Mouse (Mus musculus) hindbrain, embryonic 16.5 days (tissue): ENCODE measurements around the gene Pth. TPM values are rescaled to one million over a fixed set of nuclear protein-coding genes. Genes with fewer than 3 reads are reported as not detected.

ENCODE experiments used
- ATAC-seq: fragments of 200-750 bp; cut with Nextera tagmentation; 2 replicates; pipeline ENCODE4 v1.8.0; 2017; ENCODE audit warnings: moderate TSS enrichment, moderate library complexity
- H3K27ac ChIP-seq: fragments of 300-500 bp; sonication (generic); 2 replicates; pipeline ENCODE4 v1.5.1; 2014; ENCODE audit warnings: low read depth, mild to moderate bottlenecking, control low read depth, low read length, moderate library complexity
- H3K27me3 ChIP-seq: fragments of 300-500 bp; sonication (generic); replicated peaks from 2 replicates; pipeline ENCODE4 v1.6.1; 2014; ENCODE audit warnings: low read length; ENCODE audit not compliant: control insufficient read depth, insufficient read depth
- H3K36me3 ChIP-seq: fragments of 300-500 bp; sonication (generic); 2 replicates; pipeline ENCODE4 v1.6.1; 2014; ENCODE audit warnings: mild to moderate bottlenecking, low read length, moderate library complexity, mixed read lengths; ENCODE audit not compliant: control insufficient read depth, insufficient read depth
- H3K4me1 ChIP-seq: fragments of 300-500 bp; sonication (generic); 2 replicates; pipeline ENCODE4 v1.6.1; 2014; ENCODE audit warnings: low read depth, low read length; ENCODE audit not compliant: control insufficient read depth, insufficient read depth
- H3K4me2 ChIP-seq: fragments of 300-500 bp; sonication (generic); 2 replicates; pipeline ENCODE4 v1.6.1; 2014; ENCODE audit warnings: mild to moderate bottlenecking, low read length, control low read depth, moderate library complexity
- H3K4me3 ChIP-seq: fragments of 300-500 bp; sonication (generic); 2 replicates; pipeline ENCODE4 v1.5.1; 2014; ENCODE audit warnings: mild to moderate bottlenecking, low read length, control low read depth, moderate library complexity
- H3K9ac ChIP-seq: fragments of 300-500 bp; sonication (generic); 2 replicates; pipeline ENCODE4 v1.6.1; 2014; ENCODE audit warnings: low read depth, mild to moderate bottlenecking, control low read depth, low read length, moderate library complexity
- H3K9me3 ChIP-seq: fragments of 300-500 bp; sonication (generic); 2 replicates; pipeline ENCODE4 v1.6.1; 2014; ENCODE audit warnings: mild to moderate bottlenecking, low read length, moderate library complexity; ENCODE audit not compliant: control insufficient read depth
- WGBS: fragments of 180-500 bp; shearing (Covaris S2); extraction: QIAGEN DNeasy Blood & Tissue Kit; methylation state at CpG from one replicate; pipeline ENCODE4 v1.1.7; 2014; 5-methylcytosine and 5-hydroxymethylcytosine counted together
- polyA plus RNA-seq: library from polyadenylated mRNA; unstranded; fragments of >200 nt; fragmentation: Nextera tagmentation; extraction: Ambion mirVana; gene quantifications from 2 replicates; pipeline ENCODE4 v1.2.1, GENCODE M21; 2015

Pth gene
- polyA plus RNA-seq, 1 experiment from 2014 or later = not detected

DNA sequence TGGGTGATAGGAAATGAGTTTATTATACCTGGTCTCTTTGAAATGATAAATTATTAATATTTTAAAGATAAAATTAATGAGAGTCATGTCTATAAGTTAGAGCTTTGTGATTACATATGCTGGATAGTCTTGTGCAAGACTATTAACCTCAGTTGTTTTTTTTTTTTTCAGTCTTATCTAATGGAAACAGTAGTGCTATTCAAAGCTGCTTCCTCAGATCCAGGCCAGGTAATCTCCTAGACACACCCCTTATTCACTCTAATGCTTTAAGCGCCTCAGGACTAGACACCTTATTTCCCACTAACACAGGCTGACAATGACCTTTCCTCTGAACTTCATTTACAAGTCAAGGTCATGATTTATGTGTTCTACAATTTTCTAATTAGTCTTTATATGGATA, 39.3 kb downstream of the Pth start:
- Histone ChIP-seq H3K9ac (no peak overlapping the region), H3K4me2 (no peak overlapping the region), H3K4me1 (peaks cover 7% of the 10 kb centered on the region), H3K27ac (no peak overlapping the region), H3K9me3 (no peaks in the 10 kb centered on the region), H3K36me3 (no peaks in the 10 kb centered on the region), H3K4me3 (no peak overlapping the region), H3K27me3 (no peaks in the 10 kb centered on the region)
- WGBS = 90% methylated on average over 1 of the region's 1 CpGs
- no peak for ATAC-seq

DNA sequence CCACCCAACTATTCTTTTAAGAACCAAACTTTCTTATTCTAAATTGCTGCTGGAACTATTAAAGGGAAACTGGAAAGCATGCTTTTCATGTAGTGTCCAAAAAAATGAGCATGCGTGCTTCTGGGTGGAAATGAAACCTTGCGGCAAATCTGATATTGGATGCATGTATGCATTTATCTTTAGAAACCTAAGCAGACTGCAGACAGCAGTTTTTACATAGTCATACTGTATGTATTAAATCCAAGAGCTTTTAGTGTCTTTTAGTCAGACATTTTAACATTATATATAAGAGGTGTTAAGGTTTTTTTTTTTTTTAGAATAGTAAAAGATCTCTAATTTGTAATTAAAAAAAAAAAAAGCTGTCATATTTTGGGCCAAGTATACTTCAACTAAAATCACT, 40.7 kb downstream of the Pth start:
- Histone ChIP-seq H3K4me2 (peak overlapping the region; percentile 34), H3K4me3 (no peak overlapping the region), H3K27me3 (no peaks in the 10 kb centered on the region), H3K4me1 (peaks cover 7% of the 10 kb centered on the region), H3K27ac (no peak overlapping the region; the same call in 1 of the 2 replicates), H3K9me3 (no peaks in the 10 kb centered on the region), H3K36me3 (no peaks in the 10 kb centered on the region), H3K9ac (no peak overlapping the region)
- peak; percentile 27; the same call in 1 of the 2 replicates for ATAC-seq
- WGBS = 86% methylated on average over 2 of the region's 2 CpGs

- H3K9me3 ChIP-seq = no peaks in the 10 kb centered on the region
- peak overlapping the region; percentile 34 for H3K4me2 ChIP-seq
- H3K4me1 ChIP-seq = peaks cover 7% of the 10 kb centered on the region
- H3K36me3 ChIP-seq = no peaks in the 10 kb centered on the region
- WGBS = 16% methylated on average over 4 of the region's 4 CpGs
- peak overlapping the region; percentile 6; the same call in 1 of the 2 replicates for H3K27ac ChIP-seq
- ATAC-seq = peak; percentile 95
- H3K27me3 ChIP-seq = no peaks in the 10 kb centered on the region
- peak overlapping the region; percentile 9; the same call in 1 of the 2 replicates for H3K4me3 ChIP-seq
- no peak overlapping the region for H3K9ac ChIP-seq
Measured at GRCm38 (mm10) chr7:113347271-113347670, 41.1 kb downstream of the Pth start.

Other genes with a start within 250 kb of the Pth start
- gene Arntl, start 181.1 kb downstream of the Pth start, polyA plus RNA-seq = 21.2 and 21.7 TPM in 2 replicates
- 76.9 and 84.2 TPM in 2 replicates for gene Btbd10, start 19.2 kb downstream of the Pth start, polyA plus RNA-seq
- gene Far1, start 125.3 kb upstream of the Pth start, polyA plus RNA-seq = 59.5 and 63.3 TPM in 2 replicates